Mouse (Mus musculus): ENCODE results near the gene Atp6v0d1.

- TF ChIP-seq HCFC1 (IDR thresholded peaks at IDR 0.05; ENCODE audit: borderline replicate concordance, insufficient read depth, low read length) (no peak), MAFK (IDR thresholded peaks at IDR 0.05; ENCODE audit: insufficient read depth, low read depth, low read length) (no peak), ZNF384 (IDR thresholded peaks at IDR 0.05; ENCODE audit: low read depth, low read length) (no peak)
These were observed 57.1 kb downstream of the Atp6v0d1 start for GRCm38 (mm10) chr8:105508758-105509157.

Measured in ES-E14 (cell line).